Mouse (Mus musculus) thymus, adult 2 months (tissue): ENCODE measurements around the gene Atp6v1g2. TPM values are rescaled to one million over a fixed set of nuclear protein-coding genes. Genes with fewer than 3 reads are reported as not detected.

Experiments
- DNase-seq: peaks from one replicate; pipeline ENCODE4 v3.0.0; 2021
- H3K27ac ChIP-seq: fragments of 200-500 bp; 2 replicates; pipeline ENCODE4 v1.5.1; 2012; ENCODE audit warnings: low read length, control low read depth; ENCODE audit not compliant: control insufficient read depth, insufficient read depth
- H3K27me3 ChIP-seq: fragments of 200-500 bp; 2 replicates; pipeline ENCODE4 v1.6.1; 2012; ENCODE audit warnings: mild to moderate bottlenecking, low read length, moderate library complexity, mixed read lengths; ENCODE audit not compliant: control insufficient read depth, insufficient read depth
- H3K36me3 ChIP-seq: fragments of 200-500 bp; 2 replicates; pipeline ENCODE4 v1.6.1; 2012; ENCODE audit warnings: mild to moderate bottlenecking, low read length, moderate library complexity; ENCODE audit not compliant: control insufficient read depth, insufficient read depth
- H3K4me1 ChIP-seq: fragments of 200-500 bp; replicated peaks from 2 replicates; pipeline ENCODE4 v1.6.1; 2012; ENCODE audit warnings: low read length; ENCODE audit not compliant: control insufficient read depth, insufficient read depth
- H3K4me3 ChIP-seq: fragments of 200-500 bp; 2 replicates; pipeline ENCODE4 v1.5.1; 2012; ENCODE audit warnings: mild to moderate bottlenecking, low read length, control low read depth, moderate library complexity; ENCODE audit not compliant: control insufficient read depth, insufficient read depth
- CTCF ChIP-seq: fragments of 200-500 bp; IDR thresholded peaks from 2 replicates; pipeline ENCODE4 v1.5.1; 2012; ENCODE audit warnings: mild to moderate bottlenecking, control low read depth, low read length, moderate library complexity, borderline replicate concordance; ENCODE audit not compliant: control insufficient read depth, poor library complexity, insufficient read depth; ENCODE audit errors: extremely low read depth
- POLR2A ChIP-seq: fragments of 200-500 bp; IDR thresholded peaks from 2 replicates; pipeline ENCODE4 v1.6.1; 2012; ENCODE audit warnings: mild to moderate bottlenecking, low read length, control low read depth, moderate library complexity; ENCODE audit not compliant: control insufficient read depth, poor library complexity, insufficient read depth; ENCODE audit errors: extremely low read depth
- WGBS: fragments of 180-500 bp; shearing (Covaris S2); methylation state at CpG from one replicate; pipeline ENCODE4 v1.1.7; 2018; 5-methylcytosine and 5-hydroxymethylcytosine counted together
- polyA plus RNA-seq: library from polyadenylated mRNA; depleted of rRNA; stranded (reverse); fragments of >200 nt; gene quantifications from 2 replicates; pipeline ENCODE4 v1.2.3, GENCODE M21; 2012

Gene Atp6v1g2
- polyA plus RNA-seq, 1 experiment, result 7.9 TPM

- peak; percentile 94 for DNase-seq
- WGBS, result under 1% methylated on average over 67 of the region's 69 CpGs
- TF ChIP-seq POLR2A (peak; percentile 84), CTCF (peak; percentile 43; the same call in 1 of the 2 replicates)
- Histone ChIP-seq H3K4me3 (peak within 1 kb of the TSS; percentile 70), H3K27me3 (no peaks in the 10 kb centered on the region), H3K4me1 (peaks cover 36% of the 10 kb centered on the region), H3K36me3 (peaks cover 34% of the 10 kb centered on the region), H3K27ac (peak within 1 kb of the TSS; percentile 90)
These were observed 8.0 kb downstream of the Atp6v1g2 start, which contains the start of gene Ddx39b for GRCm38 (mm10) chr17:35241305-35242014. Gene Ddx39b, plus strand, starts transcription at chr17:35241746.

- H3K4me1 ChIP-seq, result peaks cover 35% of the 10 kb centered on the region
- TF ChIP-seq CTCF (no peak), POLR2A (no peak)
- H3K27me3 ChIP-seq, result no peaks in the 10 kb centered on the region
- H3K27ac ChIP-seq, result peak overlapping the region; percentile 87
- H3K4me3 ChIP-seq, result peak overlapping the region; percentile 70
- WGBS, result under 1% methylated on average over 55 of the region's 55 CpGs
- peaks cover 42% of the 10 kb centered on the region for H3K36me3 ChIP-seq
- DNase-seq, result peak; percentile 49
These were observed 8.8 kb downstream of the Atp6v1g2 start for GRCm38 (mm10) chr17:35242015-35242941.

- H3K4me1 ChIP-seq, result peaks cover 35% of the 10 kb centered on the region
- peak overlapping the region; percentile 70 for H3K4me3 ChIP-seq
- H3K27me3 ChIP-seq, result no peaks in the 10 kb centered on the region
- 3% methylated on average over 16 of the region's 16 CpGs for WGBS
- no peak for TF ChIP-seq POLR2A
- no peak for TF ChIP-seq CTCF
- peaks cover 50% of the 10 kb centered on the region for H3K36me3 ChIP-seq
- DNase-seq, result no peak
- peak overlapping the region; percentile 87; the same call in 1 of the 2 replicates for H3K27ac ChIP-seq
These were observed 9.6 kb downstream of the Atp6v1g2 start for GRCm38 (mm10) chr17:35243086-35243485.

- no peak overlapping the region for H3K27ac ChIP-seq
- no peak overlapping the region for H3K4me3 ChIP-seq
- H3K27me3 ChIP-seq, result no peaks in the 10 kb centered on the region
- no peak for TF ChIP-seq CTCF
- WGBS, result 80% methylated on average over 2 of the region's 2 CpGs
- peaks cover 69% of the 10 kb centered on the region for H3K36me3 ChIP-seq
- no peak for DNase-seq
- H3K4me1 ChIP-seq, result peaks cover 35% of the 10 kb centered on the region
These were observed 11.5 kb downstream of the Atp6v1g2 start for GRCm38 (mm10) chr17:35244999-35245398.

- H3K27me3 ChIP-seq, result no peaks in the 10 kb centered on the region
- H3K4me1 ChIP-seq, result peaks cover 30% of the 10 kb centered on the region
- TF ChIP-seq CTCF, result peak; percentile 32; the same call in 1 of the 2 replicates
- no peak for TF ChIP-seq POLR2A
- H3K4me3 ChIP-seq, result no peak overlapping the region
- 40% methylated on average over 15 of the region's 15 CpGs for WGBS
- H3K27ac ChIP-seq, result no peak overlapping the region
- peaks cover 79% of the 10 kb centered on the region for H3K36me3 ChIP-seq
- no peak for DNase-seq
These were observed 12.5 kb downstream of the Atp6v1g2 start for GRCm38 (mm10) chr17:35245731-35246623.
